Mouse (Mus musculus) lung, adult 2 months (tissue): ENCODE measurements around the gene Tnk1.

Source experiments
- CTCF ChIP-seq: fragments of 200-500 bp; IDR thresholded peaks from 2 replicates; pipeline ENCODE4 v1.5.1; 2011; ENCODE audit warnings: mild to moderate bottlenecking, low read length, control low read depth; ENCODE audit not compliant: insufficient read depth
- POLR2A ChIP-seq: fragments of 200-500 bp; IDR thresholded peaks from 2 replicates; pipeline ENCODE4 v1.6.1; 2011; ENCODE audit warnings: low read depth, mild to moderate bottlenecking, control low read depth, low read length, borderline replicate concordance; ENCODE audit errors: extremely low read depth

DNA sequence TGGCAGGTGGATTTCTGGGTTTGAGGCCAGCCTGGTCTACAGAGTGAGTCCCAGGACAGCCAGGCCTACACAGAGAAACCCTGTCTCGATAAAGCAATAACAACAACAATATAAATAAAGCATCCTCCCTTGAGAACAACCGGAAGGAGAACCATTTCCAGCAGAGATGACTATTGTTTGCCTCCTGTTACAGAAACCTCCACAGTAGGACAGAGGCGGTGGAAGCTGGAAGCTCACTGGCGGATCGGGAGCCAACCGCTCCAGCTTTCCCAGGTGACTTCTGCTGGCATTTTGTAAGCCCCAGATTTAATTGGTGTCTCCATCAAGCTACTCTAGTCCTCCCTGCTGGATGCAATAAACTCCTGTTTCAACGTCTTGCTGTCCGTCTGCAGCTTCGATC lies 7.0 kb upstream of the Tnk1 start:
- TF ChIP-seq CTCF (no peak), POLR2A (no peak; the same call in 1 of the 2 replicates)
